Mouse (Mus musculus) bone marrow macrophage, adult 2 months (primary cell): Measurements from ENCODE around the gene Abca14.

Source experiments
- CTCF ChIP-seq: IDR thresholded peaks from 2 replicates; pipeline ENCODE4 v1.5.1; 2012; ENCODE audit warnings: low read depth, mild to moderate bottlenecking, low read length, moderate library complexity
- POLR2A ChIP-seq: IDR thresholded peaks from 2 replicates; pipeline ENCODE4 v1.6.1; 2012; ENCODE audit warnings: mild to moderate bottlenecking, low read depth, low read length, borderline replicate concordance

GRCm38 (mm10) chr7:120228541-120228940, 24.8 kb downstream of the Abca14 start:
- no peak for TF ChIP-seq CTCF
- TF ChIP-seq POLR2A, result no peak
